Mouse (Mus musculus): Measurements from ENCODE around the gene Trmt6. TPM values are rescaled to one million over a fixed set of nuclear protein-coding genes. Genes with fewer than 3 reads are reported as not detected.

Trmt6 gene
- total RNA-seq, 2 experiments from 2014 or later = 22.4 to 28.4 TPM

- intact Hi-C loops (cut with DNase I) = no loop called here
- peak; percentile 72 to 89 for DNase-seq (ENCODE audit: low spot score in 2 of 2)
Observed at GRCm38 (mm10) chr2:132757911-132758310, 57.9 kb downstream of the Trmt6 start.

Other genes with a start within 250 kb of the Trmt6 start
- gene Gpcpd1, start 228.3 kb downstream of the Trmt6 start, total RNA-seq (2021) = 100 to 1,000 TPM; 120 to 135 TPM
- gene Shld1, start 129.1 kb downstream of the Trmt6 start, total RNA-seq (2021) = 1 to 10 TPM; 7.3 to 9.8 TPM
- 100 to 1,000 TPM; 230 to 242 TPM for gene Chgb, start 34.8 kb downstream of the Trmt6 start, total RNA-seq (2021)
- 1 to 10 TPM; 3.6 to 4.9 TPM for gene Mcm8, start 86 bp upstream of the Trmt6 start, total RNA-seq (2021)
- gene Crls1, start 30.6 kb upstream of the Trmt6 start, total RNA-seq (2021) = 10 to 100 TPM; 26.4 to 29.1 TPM
- gene Lrrn4, start 64.8 kb upstream of the Trmt6 start, total RNA-seq (2021) = under 1 TPM; 0.32 to 0.33 TPM
- gene Fermt1, start 129.9 kb upstream of the Trmt6 start, total RNA-seq (2021) = under 1 TPM; 0.11 to 0.66 TPM